In the genomic region with DNA sequence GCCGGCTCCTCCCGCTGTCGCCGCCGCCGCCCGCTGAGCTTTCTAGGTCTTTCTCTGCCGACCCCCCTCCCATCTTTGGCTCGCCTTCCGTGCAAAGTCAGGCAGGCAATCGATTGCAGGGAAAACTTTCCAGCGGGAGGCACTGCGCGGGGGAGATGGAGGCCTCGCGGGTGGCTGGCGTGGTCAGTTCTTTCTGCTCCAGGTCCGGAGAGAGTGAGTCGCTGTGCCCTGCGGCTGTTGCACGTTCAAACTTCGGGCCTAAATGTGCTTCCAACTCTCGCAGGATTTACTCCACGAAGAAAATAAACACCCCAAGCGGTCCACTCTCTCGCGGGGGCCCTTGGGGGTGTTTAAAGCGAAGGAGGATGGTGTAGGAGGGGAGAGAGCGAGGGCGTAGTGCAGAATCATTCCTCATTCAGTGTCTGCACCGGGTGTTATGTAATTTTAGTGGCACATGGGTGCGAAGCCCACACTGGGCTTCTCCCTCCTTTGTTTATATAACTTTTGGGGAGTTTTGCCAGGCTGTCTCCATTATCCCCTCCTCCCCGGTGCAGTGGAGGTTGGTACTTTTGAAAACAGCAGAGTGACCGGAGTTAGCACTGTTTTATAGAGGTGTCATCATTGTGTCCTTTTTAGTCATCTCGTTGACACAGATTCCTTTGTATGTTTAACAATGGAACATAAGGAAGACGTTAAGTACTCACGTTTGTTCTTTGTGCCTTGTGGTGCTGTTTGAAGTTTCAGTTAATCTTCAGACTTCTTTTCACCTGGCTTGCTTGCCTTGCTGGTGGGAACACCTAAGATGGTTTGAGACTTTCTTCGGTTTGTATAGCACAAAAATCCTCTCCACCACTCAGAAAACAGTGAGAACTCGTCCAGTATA, we compare ENCODE assay signal across 8 mouse cellular contexts. TPM values are rescaled to one million over a fixed set of nuclear protein-coding genes. Genes with fewer than 3 reads are reported as not detected.
DNase-seq lines count a peak whose midpoint lies in the region; ATAC-seq lines count a peak whose summit lies in the region.

No protein-coding gene starts in this region.

- H3K27me3 ChIP-seq in hindbrain, embryonic 14.5 days (ENCODE audit: control insufficient read depth, insufficient read depth, low read length), result peaks cover 27% of the 10 kb centered on the region
- H3K27me3 ChIP-seq in midbrain, embryonic 11.5 days (ENCODE audit: control insufficient read depth, insufficient read depth, low read length), result peaks cover 24% of the 10 kb centered on the region

- H3K36me3 ChIP-seq in hindbrain, embryonic 14.5 days (replicated peaks; ENCODE audit: control insufficient read depth, insufficient read depth), result no peaks in the 10 kb centered on the region
- H3K36me3 ChIP-seq in midbrain, embryonic 11.5 days (ENCODE audit: control insufficient read depth, insufficient read depth, low read length), result no peaks in the 10 kb centered on the region

- H3K9ac ChIP-seq in hindbrain, embryonic 14.5 days, result peak overlapping the region; percentile 71
- H3K9ac ChIP-seq in midbrain, embryonic 11.5 days (ENCODE audit: low read length), result peak overlapping the region; percentile 60

- peak; percentile 69 for DNase-seq in kidney, adult 11 months
- no peak for DNase-seq in kidney, postnatal 14 days
- peak; percentile 9 to 19 for DNase-seq in adrenal gland, postnatal 4 days (ENCODE audit: low spot score in 2 of 2)
- DNase-seq in frontal cortex, postnatal 14 days (ENCODE audit: low spot score in 2 of 2), result peak; percentile 27 to 43
- DNase-seq in hindbrain, embryonic 14.5 days (ENCODE audit: low spot score), result no peak
- peak; percentile 54 to 57 for DNase-seq in left cerebral cortex, adult 8-10 months (ENCODE audit: low spot score in 2 of 2)
- peak; percentile 93 for DNase-seq in midbrain, embryonic 11.5 days (ENCODE audit: low spot score, missing footprints)
- DNase-seq in testis, postnatal 14 days (ENCODE audit: low spot score), result peak; percentile 49

- no peak for ATAC-seq in hindbrain, embryonic 14.5 days (ENCODE audit: low FRiP score)
- ATAC-seq in midbrain, embryonic 11.5 days (ENCODE audit: low FRiP score), result no peak

- H3K9me3 ChIP-seq in hindbrain, embryonic 14.5 days (ENCODE audit: control insufficient read depth, low read length), result no peaks in the 10 kb centered on the region
- no peaks in the 10 kb centered on the region for H3K9me3 ChIP-seq in midbrain, embryonic 11.5 days (ENCODE audit: control insufficient read depth, low read length)

- H3K4me3 ChIP-seq in hindbrain, embryonic 14.5 days (replicated peaks; ENCODE audit: low read length), result peak overlapping the region; percentile 67
- peak overlapping the region; percentile 65 for H3K4me3 ChIP-seq in midbrain, embryonic 11.5 days (ENCODE audit: low read depth, low read length)

- under 1% methylated on average over 39 of the region's 39 CpGs for WGBS in hindbrain, embryonic 14.5 days
- WGBS in midbrain, embryonic 11.5 days, result under 1% methylated on average over 39 of the region's 39 CpGs

- peak overlapping the region; percentile 39; the same call in 1 of the 2 replicates for H3K27ac ChIP-seq in hindbrain, embryonic 14.5 days
- H3K27ac ChIP-seq in midbrain, embryonic 11.5 days (ENCODE audit: low read depth, low read length), result no peak overlapping the region

- H3K4me1 ChIP-seq in hindbrain, embryonic 14.5 days (replicated peaks; ENCODE audit: control insufficient read depth, insufficient read depth, low read length), result peaks cover 16% of the 10 kb centered on the region
- H3K4me1 ChIP-seq in midbrain, embryonic 11.5 days (ENCODE audit: control insufficient read depth, insufficient read depth, low read length), result peaks cover 18% of the 10 kb centered on the region

- peak overlapping the region; percentile 98 for H3K4me2 ChIP-seq in hindbrain, embryonic 14.5 days (replicated peaks)
- H3K4me2 ChIP-seq in midbrain, embryonic 11.5 days, result peak overlapping the region; percentile 100

RNA-seq across cellular contexts. Expression of gene Smarca2, which starts 2.9 kb away (rescaled TPM):
- 100 to 1,000 TPM in 1 of 2 experiments, 10 to 100 TPM in 1; 99.7 to 101 TPM for total RNA-seq in adrenal gland, postnatal 4 days (2021)
- polyA plus RNA-seq in hindbrain, embryonic 14.5 days (2014; fragmentation: Nextera tagmentation; extraction: Ambion mirVana), result 89.5 and 90.7 TPM in 2 replicates
- 100 to 1,000 TPM; 241 to 319 (median 271) TPM for total RNA-seq in left cerebral cortex, adult 8-10 months (2022)
- 29.2 and 36.4 TPM in 2 replicates for polyA plus RNA-seq in midbrain, embryonic 11.5 days (2014; fragmentation: Nextera tagmentation; extraction: Ambion mirVana)

Comparison
In these comparisons a context has a peak if more than half of its experiments do, and no peak if none do; other contexts are left out.
1. DNase-seq: peak in kidney, adult 11 months (single experiment), adrenal gland, postnatal 4 days (2 of 2), frontal cortex, postnatal 14 days (2 of 2), left cerebral cortex, adult 8-10 months (2 of 2), midbrain, embryonic 11.5 days (single experiment) and testis, postnatal 14 days (single experiment); none in kidney, postnatal 14 days (single experiment) and hindbrain, embryonic 14.5 days (single experiment).